Mouse (Mus musculus) intestine, postnatal 0 days (tissue): ENCODE data around the gene Tas2r140. TPM values are rescaled to one million over a fixed set of nuclear protein-coding genes. Genes with fewer than 3 reads are reported as not detected.

Source experiments
- ATAC-seq: fragments of 200-750 bp; cut with Nextera tagmentation; 2 replicates; pipeline ENCODE4 v1.8.0; 2017; ENCODE audit warnings: mild to moderate bottlenecking, moderate TSS enrichment, moderate library complexity
- H3K27ac ChIP-seq: fragments of 300-500 bp; sonication (generic); 2 replicates; pipeline ENCODE4 v1.5.1; 2014; ENCODE audit warnings: mild to moderate bottlenecking, low read depth, low read length, moderate library complexity
- H3K27me3 ChIP-seq: fragments of 300-500 bp; sonication (generic); replicated peaks from 2 replicates; pipeline ENCODE4 v1.6.1; 2014; ENCODE audit warnings: low read length, mixed read lengths; ENCODE audit not compliant: control insufficient read depth, insufficient read depth
- H3K36me3 ChIP-seq: fragments of 300-500 bp; sonication (generic); 2 replicates; pipeline ENCODE4 v1.6.1; 2014; ENCODE audit warnings: mild to moderate bottlenecking, moderate library complexity; ENCODE audit not compliant: control insufficient read depth, insufficient read depth
- H3K4me1 ChIP-seq: fragments of 300-500 bp; sonication (generic); replicated peaks from 2 replicates; pipeline ENCODE4 v1.6.1; 2014; ENCODE audit warnings: antibody characterized with exemption, low read length, mixed read lengths; ENCODE audit not compliant: control insufficient read depth, insufficient read depth
- H3K4me2 ChIP-seq: fragments of 300-500 bp; sonication (generic); replicated peaks from 2 replicates; pipeline ENCODE4 v1.6.1; 2014; ENCODE audit warnings: low read depth, mild to moderate bottlenecking, moderate library complexity
- H3K4me3 ChIP-seq: fragments of 300-500 bp; sonication (generic); 2 replicates; pipeline ENCODE4 v1.5.1; 2014; ENCODE audit warnings: low read depth, low read length
- H3K9ac ChIP-seq: fragments of 300-500 bp; sonication (generic); 2 replicates; pipeline ENCODE4 v1.6.1; 2014; ENCODE audit warnings: mild to moderate bottlenecking, low read depth, low read length
- H3K9me3 ChIP-seq: fragments of 300-500 bp; sonication (generic); 2 replicates; pipeline ENCODE4 v1.6.1; 2016; ENCODE audit warnings: mixed run types; ENCODE audit not compliant: control insufficient read depth
- CTCF ChIP-seq: sonication (generic); IDR thresholded peaks from 2 replicates; pipeline ENCODE4 v1.5.1; 2016; ENCODE audit warnings: low read depth, mild to moderate bottlenecking, control low read depth, antibody characterized with exemption, moderate library complexity
- WGBS: fragments of 180-500 bp; shearing (Covaris S2); extraction: QIAGEN DNeasy Blood & Tissue Kit; methylation state at CpG from one replicate; pipeline ENCODE4 v1.1.7; 2014; 5-methylcytosine and 5-hydroxymethylcytosine counted together
- polyA plus RNA-seq: library from polyadenylated mRNA; unstranded; fragments of >200 nt; fragmentation: Nextera tagmentation; extraction: Ambion mirVana; gene quantifications from 2 replicates; pipeline ENCODE4 v1.2.1, GENCODE M21; 2015

The Tas2r140 gene
- polyA plus RNA-seq = not detected in 2 replicates

GRCm38 (mm10) chr6:133055716-133056115 lies at the start of gene Tas2r140:
Tas2r140 (minus strand) TSS chr6:133055816.
- H3K4me2 ChIP-seq = no peak within 1 kb of the TSS
- no peaks in the 10 kb centered on the region for H3K4me1 ChIP-seq
- no peaks in the 10 kb centered on the region for H3K36me3 ChIP-seq
- TF ChIP-seq CTCF = no peak
- no peak within 1 kb of the TSS for H3K9ac ChIP-seq
- H3K9me3 ChIP-seq = no peaks in the 10 kb centered on the region
- H3K27me3 ChIP-seq = no peaks in the 10 kb centered on the region
- ATAC-seq = no peak
- no peak within 1 kb of the TSS for H3K27ac ChIP-seq
- no peak within 1 kb of the TSS for H3K4me3 ChIP-seq

GRCm38 (mm10) chr6:133104609-133104921 lies 48.9 kb upstream of the Tas2r140 start, which contains the start of gene Smim10l1:
Smim10l1 (plus strand) TSS chr6:133104909.
- peak within 1 kb of the TSS; percentile 96 for H3K9ac ChIP-seq
- peak within 1 kb of the TSS; percentile 63 for H3K4me2 ChIP-seq
- no peaks in the 10 kb centered on the region for H3K4me1 ChIP-seq
- peak within 1 kb of the TSS; percentile 98 for H3K27ac ChIP-seq
- H3K4me3 ChIP-seq = peak within 1 kb of the TSS; percentile 65
- no peak for ATAC-seq
- no peaks in the 10 kb centered on the region for H3K36me3 ChIP-seq
- H3K9me3 ChIP-seq = no peaks in the 10 kb centered on the region
- TF ChIP-seq CTCF = no peak
- no peaks in the 10 kb centered on the region for H3K27me3 ChIP-seq

GRCm38 (mm10) chr6:133102430-133102829 lies 46.8 kb upstream of the Tas2r140 start:
- no peak overlapping the region for H3K27ac ChIP-seq
- H3K27me3 ChIP-seq = no peaks in the 10 kb centered on the region
- H3K4me3 ChIP-seq = no peak overlapping the region
- H3K36me3 ChIP-seq = no peaks in the 10 kb centered on the region
- TF ChIP-seq CTCF = no peak
- WGBS = 50% methylated on average over 1 of the region's 1 CpGs
- no peak overlapping the region for H3K4me2 ChIP-seq
- ATAC-seq = no peak
- no peaks in the 10 kb centered on the region for H3K4me1 ChIP-seq
- no peaks in the 10 kb centered on the region for H3K9me3 ChIP-seq
- no peak overlapping the region for H3K9ac ChIP-seq

- Histone ChIP-seq H3K4me1 (no peaks in the 10 kb centered on the region), H3K27ac (no peak overlapping the region), H3K9me3 (no peaks in the 10 kb centered on the region), H3K36me3 (no peaks in the 10 kb centered on the region), H3K4me3 (no peak overlapping the region), H3K4me2 (no peak overlapping the region), H3K9ac (no peak overlapping the region), H3K27me3 (no peaks in the 10 kb centered on the region)
- no peak for ATAC-seq
- no peak for TF ChIP-seq CTCF
- 83% methylated on average over 8 of the region's 8 CpGs for WGBS
Measured at GRCm38 (mm10) chr6:133092226-133092625, 36.6 kb upstream of the Tas2r140 start.

- Histone ChIP-seq H3K27me3 (no peaks in the 10 kb centered on the region), H3K4me3 (no peak within 1 kb of the TSS), H3K9me3 (no peaks in the 10 kb centered on the region), H3K27ac (no peak within 1 kb of the TSS), H3K36me3 (no peaks in the 10 kb centered on the region), H3K9ac (no peak within 1 kb of the TSS), H3K4me2 (no peak within 1 kb of the TSS), H3K4me1 (no peaks in the 10 kb centered on the region)
- TF ChIP-seq CTCF = no peak
- ATAC-seq = no peak
- WGBS = 64% methylated on average over 2 of the region's 2 CpGs
Measured at GRCm38 (mm10) chr6:133037001-133037400, 18.6 kb downstream of the Tas2r140 start, which contains the start of gene Tas2r103. Tas2r103 (minus strand) TSS chr6:133037101.

Other genes with a start within 250 kb of the Tas2r140 start
- not detected in 2 replicates for gene Tas2r123, start 208.7 kb downstream of the Tas2r140 start, polyA plus RNA-seq
- gene Tas2r116, start 200.4 kb downstream of the Tas2r140 start, polyA plus RNA-seq = not detected in 2 replicates
- gene Tas2r110, start 187.8 kb downstream of the Tas2r140 start, polyA plus RNA-seq = not detected in 2 replicates
- not detected in 2 replicates for gene Tas2r113, start 162.8 kb downstream of the Tas2r140 start, polyA plus RNA-seq
- gene Tas2r125, start 146.2 kb downstream of the Tas2r140 start, polyA plus RNA-seq = not detected in 2 replicates
- not detected in 2 replicates for gene Tas2r129, start 104.7 kb downstream of the Tas2r140 start, polyA plus RNA-seq
- gene Tas2r131, start 97.9 kb downstream of the Tas2r140 start, polyA plus RNA-seq = not detected in 2 replicates
- not detected in 2 replicates for gene Tas2r109, start 74.9 kb downstream of the Tas2r140 start, polyA plus RNA-seq
- gene Tas2r103, start 18.7 kb downstream of the Tas2r140 start, polyA plus RNA-seq = not detected in 2 replicates
- gene Smim10l1, start 49.1 kb upstream of the Tas2r140 start, polyA plus RNA-seq = 73.1 and 77.4 TPM in 2 replicates
- not detected in 2 replicates for gene 5530400C23Rik, start 236.4 kb upstream of the Tas2r140 start, polyA plus RNA-seq